Mouse (Mus musculus) CH12.LX (cell line): Measurements from ENCODE around the gene Alyref. TPM values are rescaled to one million over a fixed set of nuclear protein-coding genes. Genes with fewer than 3 reads are reported as not detected.

Experiments used
- DNase-seq: peaks from one replicate; pipeline ENCODE4 v3.0.0-alpha.2; 2013; ENCODE audit errors: extremely low read depth
- H3K27ac ChIP-seq: 2 replicates; pipeline ENCODE4 v1.5.1; 2012; ENCODE audit warnings: low read depth, mild to moderate bottlenecking, control low read depth, moderate library complexity; ENCODE audit not compliant: insufficient read depth
- H3K27me3 ChIP-seq: replicated peaks from 2 replicates; pipeline ENCODE3; 2012; ENCODE audit warnings: inconsistent platforms
- H3K36me3 ChIP-seq, 2 experiments: replicated peaks in 1 of 2; 2 replicates each; pipeline versions ENCODE3 to v1.6.1; 2012; ENCODE audit warnings: inconsistent platforms in 1 of 2, low read length in 1 of 2, mild to moderate bottlenecking in 1 of 2, mixed read lengths in 1 of 2, moderate library complexity in 1 of 2; ENCODE audit not compliant: control insufficient read depth in 1 of 2, insufficient read depth in 1 of 2
- H3K4me1 ChIP-seq, 2 experiments: 2 replicates each; pipeline ENCODE4 v1.6.1; 2012; ENCODE audit warnings: inconsistent platforms in 1 of 2, moderate library complexity in 1 of 2; ENCODE audit not compliant: insufficient read depth in 2 of 2, control insufficient read depth in 1 of 2
- H3K4me2 ChIP-seq: 2 replicates; pipeline ENCODE4 v1.6.1; 2012; ENCODE audit warnings: low read depth, mild to moderate bottlenecking, control low read depth; ENCODE audit not compliant: poor library complexity, insufficient read depth, severe bottlenecking
- H3K4me3 ChIP-seq, 3 experiments: fragments of 150-350 bp in 1 of 3; sonication (generic) in 1 of 3; replicated peaks in 1 of 3; 2 replicates each; pipeline versions ENCODE3 to v1.5.1; 2011 to 2012; ENCODE audit warnings: low read depth in 2 of 3, low read length in 2 of 3, mild to moderate bottlenecking in 2 of 3, moderate library complexity in 2 of 3, control low read depth in 1 of 3, improper control_type of control experiment in 1 of 3, inconsistent platforms in 1 of 3, mixed read lengths in 1 of 3; ENCODE audit not compliant: poor library complexity in 1 of 3
- H3K79me2 ChIP-seq: replicated peaks from 2 replicates; pipeline ENCODE4 v1.6.1; 2012; ENCODE audit warnings: mild to moderate bottlenecking, moderate library complexity; ENCODE audit not compliant: control insufficient read depth, poor library complexity, insufficient read depth, severe bottlenecking; ENCODE audit errors: extremely low read depth
- H3K9ac ChIP-seq: 2 replicates; pipeline ENCODE4 v1.6.1; 2012; ENCODE audit warnings: low read depth, mild to moderate bottlenecking, control low read depth, moderate library complexity; ENCODE audit not compliant: insufficient read depth
- H3K9me3 ChIP-seq: replicated peaks from 2 replicates; pipeline ENCODE3; 2012; ENCODE audit warnings: low read length, inconsistent platforms, mixed read lengths
- BHLHE40 ChIP-seq: IDR thresholded peaks from 2 replicates; pipeline ENCODE4 v1.6.1; 2011; ENCODE audit warnings: mild to moderate bottlenecking, low read depth, low read length, improper control_type of control experiment
- CHD1 ChIP-seq: IDR thresholded peaks from 2 replicates; pipeline ENCODE4 v1.6.1; 2012; ENCODE audit warnings: low read depth, low read length, improper control_type of control experiment, inconsistent platforms
- CHD2 ChIP-seq: IDR thresholded peaks from 2 replicates; pipeline ENCODE4 v1.6.1; 2011; ENCODE audit warnings: low read length, improper control_type of control experiment
- E2F4 ChIP-seq: IDR thresholded peaks from 2 replicates; pipeline ENCODE4 v1.6.1; 2011; ENCODE audit warnings: low read depth, low read length, improper control_type of control experiment; ENCODE audit not compliant: insufficient replicate concordance
- ELF1 ChIP-seq: IDR thresholded peaks from 2 replicates; pipeline ENCODE4 v1.6.1; 2014; ENCODE audit warnings: low read depth, mild to moderate bottlenecking, inconsistent platforms, low read length, improper control_type of control experiment
- ETS1 ChIP-seq: conservative IDR thresholded peaks from 2 replicates; pipeline ENCODE4 v1.6.1; 2012; ENCODE audit warnings: low read depth, mild to moderate bottlenecking, inconsistent platforms, low read length, improper control_type of control experiment, moderate library complexity
- GABPA ChIP-seq: IDR thresholded peaks from 2 replicates; pipeline ENCODE4 v1.6.1; 2012; ENCODE audit warnings: low read depth, low read length, improper control_type of control experiment, inconsistent platforms; ENCODE audit not compliant: insufficient replicate concordance
- MAX ChIP-seq: IDR thresholded peaks from 2 replicates; pipeline ENCODE4 v1.6.1; 2011; ENCODE audit warnings: low read length, improper control_type of control experiment
- MAZ ChIP-seq: IDR thresholded peaks from 2 replicates; pipeline ENCODE4 v1.6.1; 2012; ENCODE audit warnings: low read depth, mild to moderate bottlenecking, inconsistent platforms, low read length, improper control_type of control experiment, moderate library complexity
- MEF2A ChIP-seq: IDR thresholded peaks from 2 replicates; pipeline ENCODE4 v1.6.1; 2014; ENCODE audit warnings: low read depth, mild to moderate bottlenecking, inconsistent platforms, low read length, improper control_type of control experiment, borderline replicate concordance
- MXI1 ChIP-seq: IDR thresholded peaks from 2 replicates; pipeline ENCODE4 v1.6.1; 2011; ENCODE audit warnings: mild to moderate bottlenecking, low read depth, low read length, improper control_type of control experiment
- MYC ChIP-seq: IDR thresholded peaks from 2 replicates; pipeline ENCODE4 v1.6.1; 2011; ENCODE audit warnings: low read depth, mild to moderate bottlenecking, improper control_type of control experiment, low read length
- NRF1 ChIP-seq: IDR thresholded peaks from 2 replicates; pipeline ENCODE4 v1.6.1; 2014; ENCODE audit warnings: low read depth, mild to moderate bottlenecking, inconsistent platforms, low read length, improper control_type of control experiment, moderate library complexity
- PAX5 ChIP-seq: IDR thresholded peaks from 2 replicates; pipeline ENCODE4 v1.6.1; 2012; ENCODE audit warnings: low read length, inconsistent platforms, mixed read lengths
- POLR2A ChIP-seq: IDR thresholded peaks from 2 replicates; pipeline ENCODE4 v1.6.1; 2011; ENCODE audit warnings: low read depth, mild to moderate bottlenecking, improper control_type of control experiment, low read length
- RAD21 ChIP-seq: IDR thresholded peaks from 2 replicates; pipeline ENCODE4 v1.6.1; 2011; ENCODE audit warnings: low read depth, mild to moderate bottlenecking, low read length, improper control_type of control experiment, moderate library complexity
- RCOR1 ChIP-seq: conservative IDR thresholded peaks from 2 replicates; pipeline ENCODE4 v1.6.1; 2012; ENCODE audit warnings: low read depth, mild to moderate bottlenecking, inconsistent platforms, low read length, improper control_type of control experiment
- TCF12 ChIP-seq: IDR thresholded peaks from 2 replicates; pipeline ENCODE4 v1.6.1; 2014; ENCODE audit warnings: low read depth, mild to moderate bottlenecking, inconsistent platforms, low read length, improper control_type of control experiment
- ZC3H11A ChIP-seq: IDR thresholded peaks from 2 replicates; pipeline ENCODE4 v1.6.1; 2012; ENCODE audit warnings: low read depth, mild to moderate bottlenecking, inconsistent platforms, low read length, improper control_type of control experiment
- dilution Hi-C: fragments of 300-500 bp; cut with MboI; formaldehyde crosslinking; loops from 2 replicates; pipeline ENCODE4 v1.14.3; 2020; ENCODE audit warnings: low sequenced_read_pairs; ENCODE audit not compliant: extremely low pct_unique_long_range_greater_than_20kb, extremely low pct_ligation_motif_present
- in situ Hi-C: fragments of 300-500 bp; cut with MboI; formaldehyde crosslinking; loops from 3 replicates; pipeline ENCODE4 v1.14.3; 2019; ENCODE audit warnings: low sequenced_read_pairs, low pct_ligation_motif_present, low pct_unique_long_range_greater_than_20kb, mixed read lengths
- polyA plus RNA-seq: library from polyadenylated mRNA; unstranded; fragments of >175 nt; gene quantifications from 2 replicates; pipeline ENCODE4 v1.2.1, GENCODE M21; 2012; ENCODE audit warnings: low read depth; ENCODE audit not compliant: insufficient read length
- total RNA-seq, 2 experiments: library from RNA; depleted of rRNA; stranded (reverse); fragments of 300-350 nt in 1 of 2; fragments of >200 nt in 1 of 2; gene quantifications; 2 replicates each; pipeline ENCODE4 v1.2.3; 2012 to 2014

Gene Alyref
- total and polyA plus RNA-seq, 3 experiments = 358 to 582 (median 451) TPM

GRCm38 (mm10) chr11:120605667-120606066 is 7.5 kb upstream of the Alyref start:
- in situ Hi-C loops = no loop called here
- Histone ChIP-seq H3K79me2 (no peaks in the 10 kb centered on the region), H3K9me3 (no peaks in the 10 kb centered on the region), H3K36me3 (peaks cover 63 to 95% of the 10 kb centered on the region in 2 experiments), H3K4me3 (no peak overlapping the region), H3K9ac (no peak overlapping the region), H3K27me3 (no peaks in the 10 kb centered on the region), H3K4me2 (no peak overlapping the region), H3K27ac (no peak overlapping the region), H3K4me1 (peaks cover 0 to 10% of the 10 kb centered on the region in 2 experiments; a peak in 2 of 4 replicates)
- dilution Hi-C loops = no loop called here
- DNase-seq = no peak
- TF ChIP-seq PAX5 (no peak), TCF12 (no peak), ZC3H11A (no peak), MXI1 (no peak), RCOR1 (no peak), MAZ (no peak), ETS1 (no peak), E2F4 (no peak), BHLHE40 (no peak), CHD2 (no peak), CHD1 (no peak), MYC (no peak)

- Histone ChIP-seq H3K79me2 (peaks cover 11% of the 10 kb centered on the region; the same call in 1 of the 2 replicates), H3K27ac (no peak overlapping the region), H3K9ac (no peak overlapping the region), H3K27me3 (no peaks in the 10 kb centered on the region), H3K4me3 (no peak overlapping the region), H3K4me2 (no peak overlapping the region), H3K4me1 (peaks cover 3 to 22% of the 10 kb centered on the region in 2 experiments; a peak in 3 of 4 replicates), H3K36me3 (peaks cover 50 to 84% of the 10 kb centered on the region in 2 experiments), H3K9me3 (no peaks in the 10 kb centered on the region)
- dilution Hi-C loops (no loop called here), in situ Hi-C loops (no loop called here)
- TF ChIP-seq RCOR1 (no peak), TCF12 (no peak), NRF1 (no peak), GABPA (no peak), MYC (no peak), POLR2A (no peak), ELF1 (no peak), MAX (no peak), RAD21 (no peak), MEF2A (no peak)
- DNase-seq = no peak
Observed at GRCm38 (mm10) chr11:120603545-120603944, 5.4 kb upstream of the Alyref start.
